Mouse (Mus musculus) heart, embryonic 14.5 days (tissue): ENCODE results near the gene Dcaf7. TPM values are rescaled to one million over a fixed set of nuclear protein-coding genes. Genes with fewer than 3 reads are reported as not detected.
A peak's percentile ranks its signal among the peaks of the same experiment; 100 is the strongest.
"Not testable (repeated sequence)": the region's sequence is repeated elsewhere in the genome, so short reads cannot be mapped to it uniquely, and the experiment has no call there.

Source experiments
- ATAC-seq: fragments of 200-750 bp; cut with Nextera tagmentation; 2 replicates; pipeline ENCODE4 v1.8.0; 2017; ENCODE audit warnings: low read depth, moderate TSS enrichment; ENCODE audit not compliant: insufficient number of reproducible peaks, insufficient read depth, low FRiP score
- H3K27ac ChIP-seq, 2 experiments: fragments of 200-500 bp in 1 of 2; fragments of 300-500 bp in 1 of 2; sonication (generic) in 1 of 2; replicated peaks in 1 of 2; 2 replicates each; pipeline ENCODE4 v1.5.1; 2012 to 2014; ENCODE audit warnings: low read depth in 2 of 2, low read length in 2 of 2, control low read depth in 1 of 2, mild to moderate bottlenecking in 1 of 2, mixed read lengths in 1 of 2; ENCODE audit not compliant: control insufficient read depth in 1 of 2, insufficient read depth in 1 of 2
- H3K27me3 ChIP-seq: fragments of 300-500 bp; sonication (generic); 2 replicates; pipeline ENCODE4 v1.6.1; 2014; ENCODE audit warnings: mild to moderate bottlenecking, low read length, control low read depth; ENCODE audit not compliant: control insufficient read depth, insufficient read depth
- H3K36me3 ChIP-seq: fragments of 300-500 bp; sonication (generic); 2 replicates; pipeline ENCODE4 v1.6.1; 2014; ENCODE audit warnings: mild to moderate bottlenecking, control low read depth, low read length, mixed read lengths; ENCODE audit not compliant: control insufficient read depth, insufficient read depth
- H3K4me1 ChIP-seq, 2 experiments: fragments of 200-500 bp in 1 of 2; fragments of 300-500 bp in 1 of 2; sonication (generic) in 1 of 2; 2 replicates each; pipeline ENCODE4 v1.6.1; 2012 to 2014; ENCODE audit warnings: low read length in 2 of 2, control low read depth in 1 of 2, mixed read lengths in 1 of 2; ENCODE audit not compliant: control insufficient read depth in 2 of 2, insufficient read depth in 2 of 2
- H3K4me2 ChIP-seq: fragments of 300-500 bp; sonication (generic); 2 replicates; pipeline ENCODE4 v1.6.1; 2014; ENCODE audit warnings: mild to moderate bottlenecking, low read length
- H3K4me3 ChIP-seq, 2 experiments: fragments of 200-500 bp in 1 of 2; fragments of 300-500 bp in 1 of 2; sonication (generic) in 1 of 2; 2 replicates each; pipeline ENCODE4 v1.5.1; 2012 to 2014; ENCODE audit warnings: low read length in 2 of 2, mild to moderate bottlenecking in 2 of 2, control low read depth in 1 of 2, low read depth in 1 of 2, moderate library complexity in 1 of 2; ENCODE audit not compliant: control insufficient read depth in 1 of 2, insufficient read depth in 1 of 2
- H3K9ac ChIP-seq: fragments of 300-500 bp; sonication (generic); 2 replicates; pipeline ENCODE4 v1.6.1; 2014; ENCODE audit warnings: mild to moderate bottlenecking, low read length
- H3K9me3 ChIP-seq: fragments of 300-500 bp; sonication (generic); 2 replicates; pipeline ENCODE4 v1.6.1; 2016; ENCODE audit warnings: low read length, control low read depth; ENCODE audit not compliant: control insufficient read depth
- WGBS: fragments of 180-500 bp; shearing (Covaris S2); extraction: QIAGEN DNeasy Blood & Tissue Kit; methylation state at CpG from one replicate; pipeline ENCODE4 v1.1.7; 2014; 5-methylcytosine and 5-hydroxymethylcytosine counted together
- polyA plus RNA-seq: library from polyadenylated mRNA; unstranded; fragments of >200 nt; fragmentation: Nextera tagmentation; extraction: Ambion mirVana; gene quantifications from 2 replicates; pipeline ENCODE4 v1.2.1, GENCODE M21; 2014

Dcaf7 gene
- polyA plus RNA-seq, 1 experiment from 2014 or later = 52.0 TPM

DNA sequence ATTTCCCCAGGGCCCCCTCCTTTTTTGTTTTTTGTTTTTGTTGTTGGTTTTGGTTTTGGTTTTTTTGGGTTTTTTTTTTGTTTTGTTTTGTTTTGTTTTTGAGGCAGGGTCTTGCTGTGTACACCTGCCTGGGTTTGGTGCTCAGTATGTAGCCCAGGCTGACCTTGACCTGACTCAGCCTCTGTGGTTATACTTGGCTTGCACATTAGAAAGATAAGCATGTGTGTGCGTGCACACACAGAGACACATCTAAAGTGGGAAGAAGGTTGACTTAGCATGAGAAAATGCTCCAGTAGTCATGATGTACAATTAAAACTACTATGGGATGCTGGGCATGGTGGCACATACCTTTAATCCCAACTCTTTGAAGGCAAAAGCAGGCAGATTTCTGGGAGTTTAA is 23.9 kb downstream of the Dcaf7 start:
- no peaks in the 10 kb centered on the region for H3K9me3 ChIP-seq
- 65% methylated on average over 1 of the region's 1 CpGs for WGBS
- ATAC-seq = no peak
- H3K4me1 ChIP-seq = 0 out of 4 replicates have a peak, but pooled peaks cover 0 to 4% of the 10 kb centered on the region in 2 experiments
- H3K4me2 ChIP-seq = no peak overlapping the region
- no peak overlapping the region for H3K27ac ChIP-seq
- no peaks in the 10 kb centered on the region for H3K27me3 ChIP-seq
- H3K36me3 ChIP-seq = peaks cover 47% of the 10 kb centered on the region
- no peak overlapping the region for H3K9ac ChIP-seq
- no peak overlapping the region for H3K4me3 ChIP-seq

DNA sequence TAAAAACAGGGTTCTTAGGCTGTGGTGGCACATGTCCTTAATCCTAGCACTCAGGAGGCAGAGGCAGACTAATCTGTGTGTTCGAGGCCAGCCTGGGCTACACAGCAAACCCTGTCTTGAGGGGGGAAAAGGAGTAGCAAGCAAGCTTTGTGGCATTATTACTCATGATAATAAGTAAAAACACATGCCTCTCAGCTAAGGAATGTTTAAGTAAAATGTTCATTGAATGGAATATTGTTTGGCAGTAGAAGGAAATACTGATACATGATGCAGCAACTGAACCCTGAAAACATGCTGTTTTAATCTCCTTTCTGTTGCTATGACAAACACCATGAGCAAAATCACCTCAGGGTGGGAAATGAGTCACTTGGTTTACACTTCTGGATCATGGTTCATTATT is 24.6 kb downstream of the Dcaf7 start:
- no peaks in the 10 kb centered on the region for H3K27me3 ChIP-seq
- no peaks in the 10 kb centered on the region for H3K9me3 ChIP-seq
- WGBS = 82% methylated on average over 1 of the region's 1 CpGs
- H3K27ac ChIP-seq = no peak overlapping the region
- ATAC-seq = no peak
- no peak overlapping the region for H3K9ac ChIP-seq
- no peak overlapping the region for H3K4me3 ChIP-seq
- peaks cover 39% of the 10 kb centered on the region for H3K36me3 ChIP-seq
- no peak overlapping the region for H3K4me2 ChIP-seq
- 0 out of 4 replicates have a peak, but pooled peaks cover 0 to 4% of the 10 kb centered on the region in 2 experiments for H3K4me1 ChIP-seq

GRCm38 (mm10) chr11:106063756-106064155 is 27.1 kb downstream of the Dcaf7 start:
- ATAC-seq = no peak
- Histone ChIP-seq H3K4me3 (no peak overlapping the region), H3K27ac (no peak overlapping the region), H3K4me2 (no peak overlapping the region), H3K36me3 (peaks cover 15% of the 10 kb centered on the region), H3K27me3 (no peaks in the 10 kb centered on the region), H3K9ac (no peak overlapping the region), H3K4me1 (peaks cover 2 to 8% of the 10 kb centered on the region in 2 experiments; a peak in 2 of 4 replicates), H3K9me3 (no peaks in the 10 kb centered on the region)
- 82% methylated on average over 5 of the region's 5 CpGs for WGBS

DNA sequence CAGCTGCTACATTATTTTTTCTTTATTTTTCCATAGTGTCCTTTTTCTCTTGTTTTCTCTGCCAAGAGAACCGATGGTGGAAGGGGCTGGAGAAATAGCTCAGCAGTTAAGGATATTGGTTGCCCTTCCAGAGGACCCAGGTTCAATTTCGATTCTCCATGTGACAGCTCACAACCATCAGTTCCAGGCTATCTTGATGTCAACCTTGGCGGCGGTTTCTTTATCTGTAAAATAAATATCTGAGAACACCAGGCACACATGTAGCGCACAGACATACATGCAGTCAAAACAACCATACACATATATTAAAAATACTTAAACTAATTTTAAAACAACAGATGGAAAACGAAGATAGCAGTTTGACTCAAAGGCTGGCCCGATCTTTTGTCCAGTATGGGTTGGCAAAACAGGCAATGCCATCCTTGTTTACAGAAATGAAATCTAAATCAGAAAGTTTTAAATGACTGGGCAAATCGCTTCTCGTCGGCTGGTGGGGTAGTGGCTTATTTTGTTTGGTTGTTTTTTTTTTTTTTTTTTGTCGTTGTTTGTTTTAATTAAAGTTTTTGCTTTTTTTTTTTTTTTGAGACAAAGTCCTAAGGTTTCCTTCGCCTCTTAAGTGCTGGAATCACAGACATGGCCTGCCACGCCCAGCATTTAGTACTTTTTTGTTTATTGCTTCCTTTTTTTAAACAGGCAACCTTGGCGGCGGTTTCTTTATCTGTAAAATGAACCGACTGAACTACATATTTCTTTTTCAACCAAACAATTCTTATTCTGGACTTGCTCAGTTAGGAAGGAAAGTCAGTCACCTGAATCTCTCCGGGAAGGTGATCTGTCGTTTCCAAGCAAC is 28.6 kb downstream of the Dcaf7 start:
- Histone ChIP-seq H3K27me3 (no peaks in the 10 kb centered on the region), H3K4me2 (peak overlapping the region; percentile 90), H3K4me1 (peaks cover 2 to 8% of the 10 kb centered on the region in 2 experiments; a peak in 2 of 4 replicates), H3K27ac (no peak overlapping the region), H3K36me3 (peaks cover 6% of the 10 kb centered on the region; the same call in 1 of the 2 replicates), H3K4me3 (peak overlapping the region; percentile 75 to 79), H3K9ac (peak overlapping the region; percentile 87), H3K9me3 (no peaks in the 10 kb centered on the region)
- no peak for ATAC-seq
- 42% methylated on average over 18 of the region's 18 CpGs for WGBS

- Histone ChIP-seq H3K4me3 (peak within 1 kb of the TSS; percentile 75 to 79), H3K9ac (peak within 1 kb of the TSS; percentile 87), H3K4me1 (peaks cover 2 to 8% of the 10 kb centered on the region in 2 experiments; a peak in 2 of 4 replicates), H3K4me2 (peak within 1 kb of the TSS; percentile 90), H3K27me3 (no peaks in the 10 kb centered on the region), H3K36me3 (peaks cover 10% of the 10 kb centered on the region), H3K27ac (peak within 1 kb of the TSS; percentile 88 to 95), H3K9me3 (no peaks in the 10 kb centered on the region)
- WGBS = under 1% methylated on average over 49 of the region's 49 CpGs
- peak; percentile 95 for ATAC-seq
Observed at GRCm38 (mm10) chr11:106065923-106066571, 29.4 kb downstream of the Dcaf7 start, which contains the start of gene Taco1. Gene Taco1 (plus strand): TSS chr11:106066061.

DNA sequence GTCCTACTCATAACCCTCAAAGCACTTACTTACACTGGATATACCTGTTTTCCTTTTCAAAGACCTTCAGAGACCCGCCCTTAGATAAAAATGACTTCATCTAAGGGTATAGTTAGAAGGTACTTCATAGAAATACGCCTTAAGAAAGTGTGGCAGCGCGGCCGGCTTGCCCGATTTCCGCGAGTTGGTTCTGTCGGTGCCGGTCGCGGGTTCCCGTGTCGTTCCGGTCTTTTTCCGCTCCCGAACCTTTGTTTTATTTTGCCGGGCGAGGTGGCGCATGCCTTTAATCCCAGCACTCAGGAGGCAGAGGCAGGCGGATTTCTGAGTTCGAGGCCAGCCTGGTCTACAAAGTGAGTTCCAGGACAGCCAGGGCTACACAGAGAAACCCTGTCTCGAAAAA is 29.9 kb downstream of the Dcaf7 start:
- H3K36me3 ChIP-seq = peaks cover 15% of the 10 kb centered on the region
- H3K9ac ChIP-seq = peak overlapping the region; percentile 87
- not testable (repeated sequence) for H3K4me1 ChIP-seq, H3K27me3 ChIP-seq, ATAC-seq, H3K9me3 ChIP-seq
- peak overlapping the region; percentile 88 to 95 for H3K27ac ChIP-seq
- peak overlapping the region; percentile 75 to 79 for H3K4me3 ChIP-seq
- 13% methylated on average over 23 of the region's 23 CpGs for WGBS
- H3K4me2 ChIP-seq = peak overlapping the region; percentile 90

DNA sequence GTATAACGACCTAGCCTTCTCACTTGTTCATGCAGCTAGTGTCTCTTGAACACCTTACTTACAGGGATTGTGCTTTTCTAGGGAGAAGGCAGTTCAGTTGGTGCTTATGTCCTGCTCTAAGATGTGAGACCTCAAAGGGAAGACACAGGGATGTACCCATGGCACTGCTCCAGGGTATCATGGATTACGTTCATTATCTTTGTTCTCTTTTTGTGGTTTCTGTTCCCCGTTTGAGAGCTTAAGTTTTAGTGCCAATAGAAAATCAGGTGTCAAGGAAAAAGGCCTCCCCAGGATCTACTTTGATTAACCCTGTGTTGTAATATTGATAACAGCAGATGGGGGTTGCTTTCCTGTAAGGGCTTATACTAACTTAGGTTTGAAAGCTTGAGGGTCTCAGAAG is 37.1 kb downstream of the Dcaf7 start:
- no peak overlapping the region for H3K4me3 ChIP-seq
- WGBS = 79% methylated on average over 3 of the region's 3 CpGs

More for the DNA sequence above, 37.1 kb downstream of the Dcaf7 start:
- no peak for ATAC-seq
- no peak overlapping the region for H3K4me2 ChIP-seq
- H3K27ac ChIP-seq = no peak overlapping the region
- no peaks in the 10 kb centered on the region for H3K27me3 ChIP-seq
- no peaks in the 10 kb centered on the region for H3K4me1 ChIP-seq
- no peaks in the 10 kb centered on the region for H3K9me3 ChIP-seq
- peaks cover 48% of the 10 kb centered on the region for H3K36me3 ChIP-seq
- no peak overlapping the region for H3K9ac ChIP-seq
